Mouse (Mus musculus): ENCODE measurements at regions not wholly inside any gene's neighbourhood (a gene's known extent, or its start where the extent isn't known, plus 50 kb on each side); places are given as distances from the start of the nearest gene placed in this dataset.
"Not testable (repeated sequence)": the region's sequence is repeated elsewhere in the genome, so short reads cannot be mapped to it uniquely, and the experiment has no call there.

- no peak for DNase-seq (ENCODE audit: low spot score in 2 of 2)
Measured at GRCm38 (mm10) chr9:32940919-32941767, 305.1 kb downstream of the Ets1 start.

- DNase-seq (ENCODE audit: low spot score in 2 of 2): no peak
Measured at GRCm38 (mm10) chr9:32941768-32942030, 305.7 kb downstream of the Ets1 start.

GRCm38 (mm10) chr9:32947221-32947620 is 311.2 kb downstream of the Ets1 start:
- no peak for DNase-seq (ENCODE audit: low spot score in 2 of 2)

GRCm38 (mm10) chr9:32949036-32949435 is 313.0 kb downstream of the Ets1 start:
- no peak for DNase-seq (ENCODE audit: low spot score in 2 of 2)

GRCm38 (mm10) chr9:32958716-32959115 is 322.7 kb downstream of the Ets1 start:
- DNase-seq (ENCODE audit: low spot score in 2 of 2): no peak

GRCm38 (mm10) chr9:32959468-32959867 is 323.4 kb downstream of the Ets1 start:
- DNase-seq (ENCODE audit: low spot score in 2 of 2): not testable (repeated sequence)

- DNase-seq (ENCODE audit: low spot score in 2 of 2): no peak
Measured at GRCm38 (mm10) chr9:32962679-32963205, 326.7 kb downstream of the Ets1 start.

- DNase-seq (ENCODE audit: low spot score in 2 of 2): no peak
Measured at GRCm38 (mm10) chr9:32968446-32968845, 332.4 kb downstream of the Ets1 start.

- DNase-seq (ENCODE audit: low spot score in 2 of 2): no peak
Measured at GRCm38 (mm10) chr9:32971421-32971820, 335.4 kb downstream of the Ets1 start.

GRCm38 (mm10) chr9:32971926-32972325 is 335.9 kb downstream of the Ets1 start:
- DNase-seq (ENCODE audit: low spot score in 2 of 2): no peak

- no peak for DNase-seq (ENCODE audit: low spot score in 2 of 2)
Measured at GRCm38 (mm10) chr9:32972431-32973052, 336.5 kb downstream of the Ets1 start.

- DNase-seq (ENCODE audit: low spot score in 2 of 2): no peak
Measured at GRCm38 (mm10) chr9:32977732-32978131, 341.7 kb downstream of the Ets1 start.

- no peak for DNase-seq (ENCODE audit: low spot score in 2 of 2)
Measured at GRCm38 (mm10) chr9:32980846-32981245, 344.8 kb downstream of the Ets1 start.

GRCm38 (mm10) chr9:32983182-32983581 is 347.2 kb downstream of the Ets1 start:
- no peak for DNase-seq (ENCODE audit: low spot score in 2 of 2)

- DNase-seq (ENCODE audit: low spot score in 2 of 2): no peak
Measured at GRCm38 (mm10) chr9:32986836-32987673, 351.0 kb downstream of the Ets1 start.

GRCm38 (mm10) chr9:32989006-32989405 is 353.0 kb downstream of the Ets1 start:
- DNase-seq (ENCODE audit: low spot score in 2 of 2): no peak

- DNase-seq (ENCODE audit: low spot score in 2 of 2): no peak
Measured at GRCm38 (mm10) chr9:32998323-32998722, 362.3 kb downstream of the Ets1 start.

GRCm38 (mm10) chr9:33000691-33001164 is 364.7 kb downstream of the Ets1 start:
- no peak for DNase-seq (ENCODE audit: low spot score in 2 of 2)

- DNase-seq (ENCODE audit: low spot score in 2 of 2): no peak
Measured at GRCm38 (mm10) chr9:33001165-33001949, 365.3 kb downstream of the Ets1 start.

- no peak for DNase-seq (ENCODE audit: low spot score in 2 of 2)
Measured at GRCm38 (mm10) chr9:33003880-33004279, 367.9 kb downstream of the Ets1 start.

- no peak for DNase-seq (ENCODE audit: low spot score in 2 of 2)
Measured at GRCm38 (mm10) chr9:33004536-33004935, 368.5 kb downstream of the Ets1 start.

Measured in urinary bladder, adult 18-20 months (tissue).